Mouse (Mus musculus): ENCODE data around the gene Cyp4a31. TPM values are rescaled to one million over a fixed set of nuclear protein-coding genes. Genes with fewer than 3 reads are reported as not detected.
"Not testable (repeated sequence)": the region's sequence is repeated elsewhere in the genome, so short reads cannot be mapped to it uniquely, and the experiment has no call there.

Cyp4a31 gene
- polyA plus RNA-seq, 1 experiment = 1.5 TPM

- Histone ChIP-seq H3K4me3 (replicated peaks; ENCODE audit: control insufficient read depth, low read depth, low read length) (no peak overlapping the region), H3K27ac (ENCODE audit: control insufficient read depth, insufficient read depth, low read depth, low read length, poor library complexity) (no peak overlapping the region), H3K4me1 (ENCODE audit: control insufficient read depth, insufficient read depth, low read length) (no peaks in the 10 kb centered on the region)
- TF ChIP-seq CTCF (IDR thresholded peaks at IDR 0.05; ENCODE audit: control insufficient read depth, insufficient read depth, low read length) = no peak
- TF ChIP-seq POLR2A (IDR thresholded peaks at IDR 0.05; ENCODE audit: borderline replicate concordance, control insufficient read depth, low read depth, low read length) = no peak
Observed at GRCm38 (mm10) chr4:115614005-115614404, 50.6 kb downstream of the Cyp4a31 start.

GRCm38 (mm10) chr4:115625560-115625959, 62.1 kb downstream of the Cyp4a31 start:
- H3K27ac ChIP-seq (ENCODE audit: control insufficient read depth, insufficient read depth, low read depth, low read length, poor library complexity); H3K4me3 ChIP-seq (replicated peaks; ENCODE audit: control insufficient read depth, low read depth, low read length); H3K4me1 ChIP-seq (ENCODE audit: control insufficient read depth, insufficient read depth, low read length): not testable (repeated sequence)
- WGBS = 80% methylated on average over 3 of the region's 3 CpGs

Other genes with a start within 250 kb of the Cyp4a31 start
- not detected in 2 replicates for gene Cyp4a12b, start 152.0 kb upstream of the Cyp4a31 start, polyA plus RNA-seq (2011; ENCODE audit: insufficient read depth, insufficient read length, low replicate concordance, missing spikeins)
- not detected in 2 replicates for gene Cyp4a30b, start 111.0 kb upstream of the Cyp4a31 start, polyA plus RNA-seq (2011; ENCODE audit: insufficient read depth, insufficient read length, low replicate concordance, missing spikeins)
- gene Cyp4a14, start 67.5 kb upstream of the Cyp4a31 start, polyA plus RNA-seq (2011; ENCODE audit: insufficient read depth, insufficient read length, low replicate concordance, missing spikeins) = 1.2 TPM in 1 of 2 replicates, not detected in the other
- gene Cyp4a10, start 45.4 kb upstream of the Cyp4a31 start, polyA plus RNA-seq (2011; ENCODE audit: insufficient read depth, insufficient read length, low replicate concordance, missing spikeins) = 3.1 TPM in 1 of 2 replicates, not detected in the other
- not detected in 2 replicates for gene Cyp4a32, start 37.3 kb downstream of the Cyp4a31 start, polyA plus RNA-seq (2011; ENCODE audit: insufficient read depth, insufficient read length, low replicate concordance, missing spikeins)
- 5.6 and 12.0 TPM in 2 replicates for gene Cyp4b1, start 84.1 kb downstream of the Cyp4a31 start, polyA plus RNA-seq (2011; ENCODE audit: insufficient read depth, insufficient read length, low replicate concordance, missing spikeins)
- gene Efcab14, start 174.1 kb downstream of the Cyp4a31 start, polyA plus RNA-seq (2011; ENCODE audit: insufficient read depth, insufficient read length, low replicate concordance, missing spikeins) = 6.1 and 7.0 TPM in 2 replicates
- not detected in 2 replicates for gene Tex38, start 217.4 kb downstream of the Cyp4a31 start, polyA plus RNA-seq (2011; ENCODE audit: insufficient read depth, insufficient read length, low replicate concordance, missing spikeins)
- gene Atpaf1, start 221.2 kb downstream of the Cyp4a31 start, polyA plus RNA-seq (2011; ENCODE audit: insufficient read depth, insufficient read length, low replicate concordance, missing spikeins) = 6.4 and 9.2 TPM in 2 replicates

Data from bone marrow, adult 2 months (tissue).